In the genomic region with DNA sequence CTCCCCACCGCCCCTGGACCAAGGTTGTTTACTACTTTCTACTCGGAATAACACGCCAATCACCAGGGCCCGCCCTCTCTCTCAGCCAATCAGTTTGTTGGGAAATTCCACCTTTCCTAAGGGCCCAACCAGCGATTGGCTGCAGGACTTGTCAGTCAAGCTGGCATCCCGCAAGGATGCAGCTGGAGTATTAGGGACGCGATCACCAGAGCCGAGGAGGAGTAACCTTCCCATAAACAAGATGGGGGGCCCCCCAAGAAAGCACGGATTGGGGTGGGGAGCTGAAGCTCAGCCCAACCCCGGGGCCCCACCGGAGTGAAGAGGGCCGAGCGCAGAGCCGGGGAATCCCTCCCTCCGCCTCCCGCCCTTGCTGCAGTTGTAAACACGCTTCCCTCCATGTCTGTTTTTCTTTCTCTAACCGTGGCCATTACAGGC, we compare ENCODE assay signal across 8 mouse cellular contexts.
DNase-seq lines count a peak whose midpoint lies in the region; ATAC-seq and TF ChIP-seq lines count a peak whose summit lies in the region.

No protein-coding gene starts in this region.

- peak; percentile 95 for ATAC-seq in forebrain, embryonic 13.5 days
- peak; percentile 95 for ATAC-seq in neural tube, embryonic 15.5 days (ENCODE audit: low FRiP score)

- H3K9me3 ChIP-seq in E14TG2a.4 (ENCODE audit: low read length) = no peaks in the 10 kb centered on the region
- no peaks in the 10 kb centered on the region for H3K9me3 ChIP-seq in forebrain, embryonic 13.5 days (replicated peaks)
- H3K9me3 ChIP-seq in neural tube, embryonic 15.5 days (replicated peaks) = no peaks in the 10 kb centered on the region

- H3K4me3 ChIP-seq in E14TG2a.4 (replicated peaks; ENCODE audit: low read length) = peak overlapping the region; percentile 81
- peak overlapping the region; percentile 58 for H3K4me3 ChIP-seq in forebrain, embryonic 13.5 days
- peak overlapping the region; percentile 57 for H3K4me3 ChIP-seq in neural tube, embryonic 15.5 days (replicated peaks)

- peak overlapping the region; percentile 86 for H3K4me2 ChIP-seq in forebrain, embryonic 13.5 days
- peak overlapping the region; percentile 73 for H3K4me2 ChIP-seq in neural tube, embryonic 15.5 days

- peak; percentile 99 for DNase-seq in c-Kit-positive CD71-positive TER-119-positive erythroid progenitor cells, embryonic 14.5 days (ENCODE audit: low spot score)
- DNase-seq in heart, postnatal 14 days = peak; percentile 96 to 97
- peak; percentile 100 for DNase-seq in layer of hippocampus, adult 11-12 months (ENCODE audit: low spot score)
- DNase-seq in lung, adult 18-20 months = peak; percentile 98
- peak; percentile 98 for DNase-seq in testis, postnatal 14 days (ENCODE audit: low spot score)

- no peaks in the 10 kb centered on the region for H3K36me3 ChIP-seq in E14TG2a.4 (ENCODE audit: insufficient read depth, low read length)
- no peaks in the 10 kb centered on the region for H3K36me3 ChIP-seq in forebrain, embryonic 13.5 days (ENCODE audit: poor library complexity, severe bottlenecking)
- H3K36me3 ChIP-seq in neural tube, embryonic 15.5 days = no peaks in the 10 kb centered on the region

- no peak for TF ChIP-seq CTCF in E14TG2a.4 (conservative IDR thresholded peaks at IDR 0.05; ENCODE audit: low read length)

- intact Hi-C loops in heart, postnatal 14 days (cut with DNase I) = loop anchor here (5.0 kb wide), 2 partner anchors 57 to 327 kb away; no protein-coding TSS in a partner anchor

- WGBS in forebrain, embryonic 13.5 days = under 1% methylated on average over 19 of the region's 19 CpGs
- under 1% methylated on average over 19 of the region's 19 CpGs for WGBS in neural tube, embryonic 15.5 days

- H3K27me3 ChIP-seq in E14TG2a.4 (ENCODE audit: insufficient read depth, low read length) = no peaks in the 10 kb centered on the region
- no peaks in the 10 kb centered on the region for H3K27me3 ChIP-seq in forebrain, embryonic 13.5 days
- no peaks in the 10 kb centered on the region for H3K27me3 ChIP-seq in neural tube, embryonic 15.5 days (replicated peaks)

- peaks cover 33% of the 10 kb centered on the region for H3K4me1 ChIP-seq in E14TG2a.4 (replicated peaks; ENCODE audit: low read depth, low read length)
- H3K4me1 ChIP-seq in forebrain, embryonic 13.5 days = peaks cover 56% of the 10 kb centered on the region
- peaks cover 43% of the 10 kb centered on the region for H3K4me1 ChIP-seq in neural tube, embryonic 15.5 days

- peak overlapping the region; percentile 70 for H3K9ac ChIP-seq in forebrain, embryonic 13.5 days
- peak overlapping the region; percentile 71 for H3K9ac ChIP-seq in neural tube, embryonic 15.5 days (replicated peaks)

- H3K27ac ChIP-seq in forebrain, embryonic 13.5 days = peak overlapping the region; percentile 95
- peak overlapping the region; percentile 98 for H3K27ac ChIP-seq in neural tube, embryonic 15.5 days (replicated peaks)

Comparison
In these comparisons a context has a peak if more than half of its experiments do, and no peak if none do; other contexts are left out.
1. Peak in every context shown above with its lines: DNase-seq, ATAC-seq, H3K4me3 ChIP-seq and H3K27ac ChIP-seq.